In the genomic region with DNA sequence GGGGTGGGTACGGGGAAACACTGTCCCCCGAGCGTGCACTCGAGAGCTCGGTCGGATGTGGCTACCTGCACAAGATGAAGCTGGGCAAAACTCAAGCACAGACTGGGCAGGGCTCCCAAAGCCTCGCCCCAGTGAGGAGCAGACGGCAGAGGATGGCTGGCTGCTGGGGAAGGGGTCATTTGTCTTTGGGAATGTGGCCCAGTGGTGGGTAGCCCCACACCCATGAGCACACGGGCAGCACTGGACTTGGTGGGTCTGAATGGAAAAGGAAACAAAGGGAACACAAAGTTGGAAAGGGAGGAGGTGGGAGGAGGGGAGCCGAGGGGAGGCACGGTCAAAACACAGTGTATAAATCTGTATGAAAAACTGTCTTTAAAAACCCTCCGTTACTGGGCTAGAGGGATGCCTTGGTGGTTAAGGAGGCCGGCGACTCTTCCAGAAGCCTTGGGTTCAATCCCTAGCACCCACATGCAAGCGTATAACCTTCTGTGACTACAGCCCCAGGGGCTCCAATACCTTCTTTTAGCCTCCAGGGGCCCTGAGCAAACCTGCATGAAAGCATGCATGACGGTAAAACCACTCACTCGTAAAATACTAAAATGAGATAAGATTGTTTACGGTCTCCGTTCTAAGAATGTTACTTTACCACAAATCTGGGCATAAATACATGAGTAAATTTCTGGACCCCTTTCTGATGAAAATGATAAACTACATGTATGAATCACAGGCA, we compare ENCODE assay signal across 19 mouse cellular contexts.
DNase-seq lines count a peak whose midpoint lies in the region; ATAC-seq and TF ChIP-seq lines count a peak whose summit lies in the region.
"Had no signal": no experiment of that assay in that cellular context is flagged by ENCODE, and none has a peak within 500 bp of the region (broad histone marks: within the 10 kb centered on the region; RNA-seq: fewer than 3 reads in every experiment).

No protein-coding gene starts in this region.

- intact Hi-C loops in gastrocnemius, postnatal 36 days (cut with DNase I), result no loop called here

- no peak overlapping the region for H3K9ac ChIP-seq in forebrain, embryonic 11.5 days (ENCODE audit: low read length)
- no peak overlapping the region for H3K9ac ChIP-seq in forebrain, postnatal 0 days
- H3K9ac ChIP-seq in intestine, postnatal 0 days (ENCODE audit: low read depth, low read length), result no peak overlapping the region
- H3K9ac ChIP-seq in intestine, embryonic 16.5 days (ENCODE audit: low read depth, low read length), result no peak overlapping the region
- H3K9ac ChIP-seq in midbrain, embryonic 12.5 days (replicated peaks), result no peak overlapping the region
- no peak overlapping the region for H3K9ac ChIP-seq in midbrain, embryonic 15.5 days

- no peaks in the 10 kb centered on the region for H3K27me3 ChIP-seq in forebrain, embryonic 11.5 days (ENCODE audit: control insufficient read depth, insufficient read depth, low read length)
- no peaks in the 10 kb centered on the region for H3K27me3 ChIP-seq in forebrain, postnatal 0 days (ENCODE audit: insufficient read depth, low read length)
- H3K27me3 ChIP-seq in intestine, postnatal 0 days (replicated peaks; ENCODE audit: control insufficient read depth, insufficient read depth, low read length), result no peaks in the 10 kb centered on the region
- H3K27me3 ChIP-seq in intestine, embryonic 16.5 days (replicated peaks; ENCODE audit: control insufficient read depth, insufficient read depth, low read length), result no peaks in the 10 kb centered on the region
- no peaks in the 10 kb centered on the region for H3K27me3 ChIP-seq in midbrain, embryonic 12.5 days
- H3K27me3 ChIP-seq in midbrain, embryonic 15.5 days (replicated peaks), result no peaks in the 10 kb centered on the region
- H3K27me3 ChIP-seq in embryonic facial prominence, embryonic 10.5 days (replicated peaks; ENCODE audit: low read depth, poor library complexity, severe bottlenecking), result no peaks in the 10 kb centered on the region

- no peak for TF ChIP-seq CTCF in forebrain, postnatal 0 days (IDR thresholded peaks at IDR 0.05; ENCODE audit: low read depth)
- TF ChIP-seq CTCF in intestine, postnatal 0 days (IDR thresholded peaks at IDR 0.05; ENCODE audit: low read depth), result 0 out of 2 replicates have a peak, but pooled peaks have one; percentile 11

- no peak overlapping the region for H3K4me3 ChIP-seq in forebrain, embryonic 11.5 days (ENCODE audit: low read depth, low read length)
- no peak overlapping the region for H3K4me3 ChIP-seq in forebrain, postnatal 0 days (ENCODE audit: low read depth, low read length)
- no peak overlapping the region for H3K4me3 ChIP-seq in intestine, postnatal 0 days (ENCODE audit: low read depth, low read length)
- no peak overlapping the region for H3K4me3 ChIP-seq in intestine, embryonic 16.5 days (ENCODE audit: low read length)
- H3K4me3 ChIP-seq in midbrain, embryonic 12.5 days, result no peak overlapping the region
- H3K4me3 ChIP-seq in midbrain, embryonic 15.5 days, result no peak overlapping the region
- no peak overlapping the region for H3K4me3 ChIP-seq in embryonic facial prominence, embryonic 10.5 days

- WGBS in forebrain, embryonic 11.5 days, result 74% methylated on average over 19 of the region's 19 CpGs
- 74% methylated on average over 19 of the region's 19 CpGs for WGBS in forebrain, postnatal 0 days
- WGBS in intestine, postnatal 0 days, result 79% methylated on average over 19 of the region's 19 CpGs
- WGBS in intestine, embryonic 16.5 days, result 82% methylated on average over 19 of the region's 19 CpGs
- WGBS in midbrain, embryonic 12.5 days, result 75% methylated on average over 19 of the region's 19 CpGs
- 74% methylated on average over 19 of the region's 19 CpGs for WGBS in midbrain, embryonic 15.5 days
- WGBS in embryonic facial prominence, embryonic 10.5 days, result 86% methylated on average over 19 of the region's 19 CpGs

- ATAC-seq in forebrain, embryonic 11.5 days (replicated peaks; ENCODE audit: low FRiP score), result 0 out of 2 replicates have a peak, but pooled peaks have one; percentile 14
- no peak for ATAC-seq in forebrain, postnatal 0 days
- ATAC-seq in intestine, postnatal 0 days, result no peak
- no peak for ATAC-seq in intestine, embryonic 16.5 days
- ATAC-seq in midbrain, embryonic 12.5 days (ENCODE audit: low FRiP score, low read depth), result peak; percentile 51; the same call in 1 of the 2 replicates
- no peak for ATAC-seq in midbrain, embryonic 15.5 days (replicated peaks)

- DNase-seq in forebrain, embryonic 11.5 days (ENCODE audit: low spot score), result no peak
- DNase-seq in forebrain, postnatal 0 days, result no peak
- no peak for DNase-seq in embryonic facial prominence, embryonic 10.5 days (ENCODE audit: low spot score)
- no peak for DNase-seq in gastrocnemius, postnatal 36 days
- DNase-seq: adrenal gland, postnatal 25 days; cerebellum, adult 8-10 months; cerebellum, postnatal 36 days; embryo, embryonic 11 days; kidney, adult 2 months; kidney, postnatal 36 days; layer of hippocampus, postnatal 36 days; retina, postnatal 1 day; spleen, adult 18-20 months had no signal

- H3K27ac ChIP-seq in forebrain, embryonic 11.5 days (ENCODE audit: low read depth, low read length), result no peak overlapping the region
- H3K27ac ChIP-seq in forebrain, postnatal 0 days (ENCODE audit: low read depth, low read length), result no peak overlapping the region
- no peak overlapping the region for H3K27ac ChIP-seq in intestine, postnatal 0 days (ENCODE audit: low read depth, low read length)
- H3K27ac ChIP-seq in intestine, embryonic 16.5 days (ENCODE audit: low read length), result no peak overlapping the region
- no peak overlapping the region for H3K27ac ChIP-seq in midbrain, embryonic 12.5 days (replicated peaks)
- H3K27ac ChIP-seq in midbrain, embryonic 15.5 days, result no peak overlapping the region
- peak overlapping the region; percentile 44; the same call in 1 of the 2 replicates for H3K27ac ChIP-seq in embryonic facial prominence, embryonic 10.5 days (replicated peaks)
- H3K27ac ChIP-seq: macrophage had no signal

- H3K4me1 ChIP-seq in forebrain, embryonic 11.5 days (replicated peaks; ENCODE audit: control insufficient read depth, insufficient read depth, low read length), result peaks cover 3% of the 10 kb centered on the region; the same call in 1 of the 2 replicates
- no peaks in the 10 kb centered on the region for H3K4me1 ChIP-seq in forebrain, postnatal 0 days (ENCODE audit: insufficient read depth)
- H3K4me1 ChIP-seq in intestine, postnatal 0 days (replicated peaks; ENCODE audit: control insufficient read depth, insufficient read depth, low read length), result 0 out of 2 replicates have a peak, but pooled peaks cover 4% of the 10 kb centered on the region
- H3K4me1 ChIP-seq in intestine, embryonic 16.5 days (ENCODE audit: control insufficient read depth, insufficient read depth, low read length), result no peaks in the 10 kb centered on the region
- H3K4me1 ChIP-seq in midbrain, embryonic 12.5 days, result peaks cover 12% of the 10 kb centered on the region; the same call in 1 of the 2 replicates
- H3K4me1 ChIP-seq in midbrain, embryonic 15.5 days, result no peaks in the 10 kb centered on the region
- peaks cover 25% of the 10 kb centered on the region for H3K4me1 ChIP-seq in embryonic facial prominence, embryonic 10.5 days

- no peak overlapping the region for H3K4me2 ChIP-seq in forebrain, embryonic 11.5 days (ENCODE audit: low read depth, low read length, severe bottlenecking)
- H3K4me2 ChIP-seq in forebrain, postnatal 0 days (ENCODE audit: low read depth), result no peak overlapping the region
- H3K4me2 ChIP-seq in intestine, postnatal 0 days (replicated peaks; ENCODE audit: low read depth), result no peak overlapping the region
- no peak overlapping the region for H3K4me2 ChIP-seq in intestine, embryonic 16.5 days (ENCODE audit: low read depth, low read length)
- H3K4me2 ChIP-seq in midbrain, embryonic 12.5 days (replicated peaks), result no peak overlapping the region
- H3K4me2 ChIP-seq in midbrain, embryonic 15.5 days, result no peak overlapping the region
- H3K4me2 ChIP-seq: heart, embryonic 11.5 days had no signal

- H3K36me3 ChIP-seq in forebrain, embryonic 11.5 days (ENCODE audit: control insufficient read depth, insufficient read depth, low read length), result no peaks in the 10 kb centered on the region; the same call in 1 of the 2 replicates
- peaks cover 6% of the 10 kb centered on the region for H3K36me3 ChIP-seq in forebrain, postnatal 0 days (ENCODE audit: insufficient read depth)
- H3K36me3 ChIP-seq in intestine, postnatal 0 days (ENCODE audit: control insufficient read depth, insufficient read depth), result peaks cover 14% of the 10 kb centered on the region
- no peaks in the 10 kb centered on the region for H3K36me3 ChIP-seq in intestine, embryonic 16.5 days (ENCODE audit: control insufficient read depth, insufficient read depth, low read length)
- 0 out of 2 replicates have a peak, but pooled peaks cover 11% of the 10 kb centered on the region for H3K36me3 ChIP-seq in midbrain, embryonic 12.5 days
- H3K36me3 ChIP-seq in midbrain, embryonic 15.5 days (replicated peaks), result no peaks in the 10 kb centered on the region
- H3K36me3 ChIP-seq in embryonic facial prominence, embryonic 10.5 days (replicated peaks), result peaks cover 30% of the 10 kb centered on the region

- no peaks in the 10 kb centered on the region for H3K9me3 ChIP-seq in forebrain, embryonic 11.5 days (ENCODE audit: control insufficient read depth, low read length)
- H3K9me3 ChIP-seq in forebrain, postnatal 0 days (ENCODE audit: low read length), result no peaks in the 10 kb centered on the region
- no peaks in the 10 kb centered on the region for H3K9me3 ChIP-seq in intestine, postnatal 0 days (ENCODE audit: control insufficient read depth)
- H3K9me3 ChIP-seq in intestine, embryonic 16.5 days (ENCODE audit: control insufficient read depth, low read length), result no peaks in the 10 kb centered on the region
- no peaks in the 10 kb centered on the region for H3K9me3 ChIP-seq in midbrain, embryonic 12.5 days
- H3K9me3 ChIP-seq in midbrain, embryonic 15.5 days, result no peaks in the 10 kb centered on the region
- no peaks in the 10 kb centered on the region for H3K9me3 ChIP-seq in embryonic facial prominence, embryonic 10.5 days

Comparison
In these comparisons a context has a peak if more than half of its experiments do, and no peak if none do; other contexts are left out.
1. ATAC-seq: peak in forebrain, embryonic 11.5 days (single experiment) and midbrain, embryonic 12.5 days (single experiment); none in forebrain, postnatal 0 days (single experiment), intestine, postnatal 0 days (single experiment), intestine, embryonic 16.5 days (single experiment) and midbrain, embryonic 15.5 days (single experiment).